Mouse (Mus musculus) liver, postnatal 0 days (tissue): ENCODE results near the gene Thoc7.

Experiments
- CTCF ChIP-seq: sonication (generic); IDR thresholded peaks from 2 replicates; pipeline ENCODE4 v1.5.1; 2016; ENCODE audit warnings: antibody characterized with exemption, low read depth
- EP300 ChIP-seq: IDR thresholded peaks from 2 replicates; pipeline ENCODE4 v1.6.1; 2016; ENCODE audit warnings: antibody characterized with exemption, low read depth, mild to moderate bottlenecking

DNA sequence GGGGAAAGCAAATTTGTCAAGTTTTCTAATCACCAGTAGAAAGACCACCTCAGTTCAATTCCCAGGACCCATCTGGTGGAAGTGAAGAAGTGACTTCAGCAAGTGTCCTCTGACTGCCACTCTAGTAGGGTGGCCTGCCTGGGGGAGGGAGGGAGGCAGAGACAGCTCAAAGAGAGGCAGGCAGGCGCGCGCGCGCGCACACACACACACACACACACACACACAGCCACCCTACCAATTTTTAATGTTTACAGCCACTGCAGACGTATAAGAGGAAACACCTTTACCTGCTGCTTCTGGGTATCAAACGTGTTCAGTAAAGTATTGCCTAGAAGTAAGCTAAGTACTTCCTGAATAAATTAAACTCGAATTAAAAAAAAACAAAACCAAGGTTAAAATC is 1.6 kb downstream of the Thoc7 start:
- TF ChIP-seq CTCF (no peak), EP300 (no peak)
